Mouse (Mus musculus) adrenal gland, adult 18-20 months (tissue): Measurements from ENCODE around the gene Rapsn. TPM values are rescaled to one million over a fixed set of nuclear protein-coding genes. Genes with fewer than 3 reads are reported as not detected.
A peak's percentile ranks its signal among the peaks of the same experiment; 100 is the strongest.

ENCODE experiments used
- DNase-seq, 2 experiments: peaks; one replicate each; pipeline ENCODE4 v3.0.0; 2021 to 2022; ENCODE audit warnings: low spot score in 2 of 2
- total RNA-seq, 2 experiments: library from RNA; stranded (reverse); gene quantifications; 1 replicate in 1 of 2; 2 replicates in 1 of 2; pipeline ENCODE4 v1.2.3; 2021

Rapsn gene
- total RNA-seq, 2 experiments from 2014 or later, result 0.93 to 1.6 TPM

- DNase-seq, result no peak
These were observed 43.0 kb downstream of the Rapsn start for GRCm38 (mm10) chr2:91078314-91079025.

GRCm38 (mm10) chr2:91079026-91079384 is 43.6 kb downstream of the Rapsn start:
- no peak for DNase-seq

DNA sequence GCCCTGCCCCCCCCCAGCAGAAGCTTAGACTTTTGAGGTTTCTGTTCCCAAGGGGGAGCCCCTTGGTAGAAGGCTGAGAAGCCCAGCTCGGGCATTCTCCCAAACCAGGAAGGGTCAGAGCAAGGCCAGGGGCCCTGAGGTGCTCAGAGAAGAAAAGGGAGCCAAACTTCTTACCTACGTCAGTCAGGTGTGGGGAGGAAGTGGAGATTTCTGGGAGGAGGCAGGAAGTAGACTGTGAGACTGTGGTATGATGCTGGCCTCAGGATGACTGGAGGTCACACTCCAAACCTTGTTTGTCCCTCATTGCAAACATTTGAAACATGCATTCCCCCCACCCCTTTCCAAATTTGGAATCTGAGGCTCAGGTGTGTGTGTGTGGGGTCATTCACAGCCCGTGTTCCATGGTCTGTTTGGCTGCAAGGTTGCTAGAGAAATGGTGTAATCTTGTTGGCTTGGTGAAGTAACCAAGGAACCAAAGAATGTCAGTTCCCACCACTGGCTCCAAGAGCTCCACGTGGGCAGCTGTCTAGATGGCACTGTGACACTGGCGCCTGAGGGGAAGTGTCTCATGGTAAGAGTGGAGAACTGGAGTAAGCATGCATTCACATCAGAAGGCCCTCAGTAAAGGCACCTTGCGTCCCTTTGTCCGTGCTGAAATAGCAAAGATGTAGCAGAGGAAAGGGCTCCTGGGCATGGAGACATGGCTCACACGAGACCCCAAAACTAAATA is 45.5 kb downstream of the Rapsn start:
- no peak for DNase-seq

- DNase-seq, result no peak
These were observed 46.6 kb downstream of the Rapsn start, which contains the start of gene Spi1 for GRCm38 (mm10) chr2:91081775-91082695. Spi1 (plus strand) TSS chr2:91082390.

- peak in 1 of 2 experiments; percentile 45 for DNase-seq
These were observed 47.4 kb downstream of the Rapsn start for GRCm38 (mm10) chr2:91082844-91083243.

DNA sequence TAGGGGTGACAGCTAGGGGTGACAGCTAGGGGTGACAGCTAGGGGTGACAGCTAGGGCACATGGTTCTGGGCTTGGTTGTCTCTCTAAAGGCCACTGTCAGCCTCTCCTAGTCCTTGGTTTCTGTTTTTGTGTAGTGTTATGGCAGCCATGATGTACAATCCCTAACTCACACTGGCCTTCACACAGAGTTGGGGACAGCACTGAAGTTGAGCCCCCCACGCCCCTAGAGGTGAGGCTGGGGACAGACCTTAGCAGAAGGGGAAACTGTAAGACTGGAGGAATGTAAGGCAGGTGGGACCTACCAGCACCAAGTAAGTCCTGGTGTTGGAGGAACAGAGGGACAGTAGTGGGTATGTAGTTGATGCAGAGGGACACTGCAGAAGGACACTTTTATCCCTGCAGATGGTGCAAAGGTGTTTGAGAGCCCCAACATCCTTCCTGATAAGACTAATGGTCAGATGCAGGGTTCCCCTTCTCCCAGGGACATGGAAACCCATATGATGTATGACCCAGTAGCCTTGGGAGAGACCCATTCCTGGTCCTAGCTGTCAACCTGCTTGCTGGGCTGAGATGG is 48.0 kb downstream of the Rapsn start:
- no peak for DNase-seq

DNA sequence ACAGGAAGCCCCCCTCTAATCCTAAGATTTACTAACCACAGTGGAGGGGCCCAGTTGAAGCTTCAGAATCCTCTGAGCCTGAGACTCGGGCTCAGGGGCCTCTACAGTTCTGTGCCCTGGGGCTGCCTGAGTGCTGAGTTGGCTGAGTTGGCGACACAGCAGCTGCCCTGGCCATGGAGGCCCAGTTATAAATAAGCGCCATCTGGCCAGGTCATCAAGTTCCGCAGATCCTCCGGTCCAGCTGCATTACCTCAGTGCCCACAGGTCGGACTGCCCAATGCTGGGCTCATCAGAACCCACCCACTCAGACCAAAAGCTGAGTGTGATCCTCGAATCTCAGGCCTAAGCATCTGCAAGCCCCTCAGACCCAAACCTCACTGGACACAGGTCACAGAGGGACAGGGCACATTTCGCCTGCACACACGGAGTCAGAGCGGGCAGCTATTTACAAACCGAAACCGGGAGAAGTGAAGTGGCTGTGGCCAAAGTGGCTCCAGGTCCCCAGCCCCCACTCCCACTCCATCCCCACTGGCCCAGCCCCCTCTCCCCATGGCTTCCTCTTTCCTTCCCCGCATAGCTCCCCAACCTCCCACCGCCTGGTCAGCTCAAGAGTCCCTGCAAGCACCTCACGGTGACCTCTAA is 48.9 kb downstream of the Rapsn start:
- no peak for DNase-seq

GRCm38 (mm10) chr2:91085494-91086391 is 50.3 kb downstream of the Rapsn start:
- no peak for DNase-seq

GRCm38 (mm10) chr2:91086392-91087237 is 51.2 kb downstream of the Rapsn start:
- DNase-seq, result no peak

GRCm38 (mm10) chr2:91087453-91087852 is 52.0 kb downstream of the Rapsn start:
- DNase-seq, result no peak

GRCm38 (mm10) chr2:91088987-91089386 is 53.6 kb downstream of the Rapsn start:
- DNase-seq, result no peak

GRCm38 (mm10) chr2:91090208-91090607 is 54.8 kb downstream of the Rapsn start:
- no peak for DNase-seq

DNA sequence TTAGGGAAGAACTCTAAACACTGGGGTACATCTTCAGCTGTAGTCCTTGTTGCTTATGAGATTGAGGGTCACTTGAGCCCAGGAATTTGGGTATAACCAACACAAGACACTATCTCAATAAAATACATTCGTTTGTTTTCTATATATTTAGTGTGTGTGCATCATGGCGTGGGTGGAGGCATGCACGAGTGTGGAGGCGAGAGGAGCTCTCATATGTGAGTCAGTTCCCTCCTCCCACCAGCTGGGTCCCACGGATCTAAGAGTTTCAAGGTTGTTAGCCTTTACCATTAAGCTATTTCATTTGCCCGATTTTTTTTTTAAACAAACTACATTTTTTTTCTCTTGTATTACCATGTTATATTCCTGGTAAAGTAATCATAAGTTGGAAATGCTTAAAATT is 55.4 kb downstream of the Rapsn start:
- no peak for DNase-seq

Other genes starting within 250 kb of the Rapsn start
- gene Mtch2, start 188.5 kb upstream of the Rapsn start, total RNA-seq, result 100 to 1,000 TPM; 243 to 314 TPM
- gene C1qtnf4, start 149.8 kb upstream of the Rapsn start, total RNA-seq, result 1 to 10 TPM in 1 of 2 experiments, under 1 TPM in 1; 0.93 to 1.3 TPM
- gene Kbtbd4, start 130.9 kb upstream of the Rapsn start, total RNA-seq, result 10 to 100 TPM; 36.6 to 39.5 TPM
- gene Ndufs3, start 130.8 kb upstream of the Rapsn start, total RNA-seq, result 100 to 1,000 TPM; 419 to 469 TPM
- 10 to 100 TPM; 90.5 to 97.3 TPM for gene Celf1, start 95.2 kb upstream of the Rapsn start, total RNA-seq
- gene Psmc3, start 18.4 kb downstream of the Rapsn start, total RNA-seq, result 100 to 1,000 TPM; 197 to 212 TPM
- gene Slc39a13, start 34.8 kb downstream of the Rapsn start, total RNA-seq, result 10 to 100 TPM; 25.1 to 30.4 TPM
- gene Spi1, start 46.8 kb downstream of the Rapsn start, total RNA-seq, result 1 to 10 TPM; 5.3 to 9.9 TPM
- under 1 TPM; 0.07 to 0.19 TPM for gene Mybpc3, start 82.5 kb downstream of the Rapsn start, total RNA-seq
- 10 to 100 TPM; 22.2 TPM for gene Madd, start 148.2 kb downstream of the Rapsn start, total RNA-seq
- 10 to 100 TPM; 22.2 to 53.1 TPM for gene Nr1h3, start 167.2 kb downstream of the Rapsn start, total RNA-seq
- gene Acp2, start 167.3 kb downstream of the Rapsn start, total RNA-seq, result 10 to 100 TPM; 38.5 to 43.7 TPM
- 1 to 10 TPM; 8.2 to 8.4 TPM for gene Ddb2, start 201.4 kb downstream of the Rapsn start, total RNA-seq
- gene Pacsin3, start 220.3 kb downstream of the Rapsn start, total RNA-seq, result 100 to 1,000 TPM in 1 of 2 experiments, 10 to 100 TPM in 1; 35.7 to 130 TPM
- 100 to 1,000 TPM in 1 of 2 experiments, 10 to 100 TPM in 1; 94.6 to 107 TPM for gene Arfgap2, start 229.4 kb downstream of the Rapsn start, total RNA-seq